Mouse (Mus musculus) stomach, embryonic 16.5 days (tissue): ENCODE data around the gene Elovl6. TPM values are rescaled to one million over a fixed set of nuclear protein-coding genes. Genes with fewer than 3 reads are reported as not detected.
A peak's percentile ranks its signal among the peaks of the same experiment; 100 is the strongest.

Experiments used
- ATAC-seq: fragments of 200-750 bp; cut with Nextera tagmentation; 2 replicates; pipeline ENCODE4 v1.8.0; 2017; ENCODE audit warnings: moderate number of reproducible peaks, moderate TSS enrichment; ENCODE audit not compliant: insufficient read depth, low FRiP score
- H3K27ac ChIP-seq: fragments of 300-500 bp; sonication (generic); 2 replicates; pipeline ENCODE4 v1.5.1; 2014; ENCODE audit warnings: low read length
- H3K27me3 ChIP-seq: fragments of 300-500 bp; sonication (generic); 2 replicates; pipeline ENCODE4 v1.6.1; 2014; ENCODE audit warnings: low read length, control low read depth, mixed read lengths; ENCODE audit not compliant: control insufficient read depth, insufficient read depth
- H3K36me3 ChIP-seq: fragments of 300-500 bp; sonication (generic); 2 replicates; pipeline ENCODE4 v1.6.1; 2014; ENCODE audit warnings: low read length; ENCODE audit not compliant: control insufficient read depth, insufficient read depth
- H3K4me1 ChIP-seq: fragments of 300-500 bp; sonication (generic); 2 replicates; pipeline ENCODE4 v1.6.1; 2014; ENCODE audit warnings: low read length, control low read depth, mixed read lengths; ENCODE audit not compliant: control insufficient read depth, insufficient read depth
- H3K4me2 ChIP-seq: fragments of 300-500 bp; sonication (generic); 2 replicates; pipeline ENCODE4 v1.6.1; 2014; ENCODE audit warnings: low read depth, low read length, mixed read lengths
- H3K4me3 ChIP-seq: fragments of 300-500 bp; sonication (generic); replicated peaks from 2 replicates; pipeline ENCODE4 v1.5.1; 2014; ENCODE audit warnings: mild to moderate bottlenecking, low read length
- H3K9ac ChIP-seq: fragments of 300-500 bp; sonication (generic); 2 replicates; pipeline ENCODE4 v1.6.1; 2014; ENCODE audit warnings: low read length
- H3K9me3 ChIP-seq: fragments of 300-500 bp; sonication (generic); replicated peaks from 2 replicates; pipeline ENCODE4 v1.6.1; 2016; ENCODE audit warnings: low read length, control low read depth; ENCODE audit not compliant: control insufficient read depth
- WGBS: fragments of 180-500 bp; shearing (Covaris S2); extraction: QIAGEN DNeasy Blood & Tissue Kit; methylation state at CpG from one replicate; pipeline ENCODE4 v1.1.7; 2014; 5-methylcytosine and 5-hydroxymethylcytosine counted together
- polyA plus RNA-seq: library from polyadenylated mRNA; unstranded; fragments of >200 nt; fragmentation: Nextera tagmentation; extraction: Ambion mirVana; gene quantifications from 2 replicates; pipeline ENCODE4 v1.2.1, GENCODE M21; 2015

Elovl6 gene
- polyA plus RNA-seq, 1 experiment from 2014 or later, result 27.5 TPM

DNA sequence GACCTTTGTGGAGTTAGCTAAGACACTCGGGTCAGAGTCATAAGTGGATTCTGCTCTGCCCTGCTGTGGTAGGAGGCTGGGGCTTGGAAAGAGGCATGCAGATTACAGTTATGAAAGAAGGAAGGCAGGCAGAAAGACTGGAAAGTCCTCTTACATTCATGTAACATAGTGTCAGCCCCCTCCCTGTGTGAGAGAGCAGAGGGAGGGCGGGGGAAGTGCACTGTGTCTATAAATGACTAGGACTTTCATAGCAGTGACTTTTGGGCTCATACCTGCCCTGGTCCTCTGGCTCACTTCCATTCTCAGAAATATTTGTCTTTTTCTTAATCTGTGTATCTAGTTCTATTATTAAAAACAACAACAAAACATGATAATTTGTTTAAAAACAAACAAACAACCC is 33.9 kb downstream of the Elovl6 start:
- ATAC-seq, result 0 out of 2 replicates have a peak, but pooled peaks have one; percentile 43
- peak overlapping the region; percentile 36; the same call in 1 of the 2 replicates for H3K27ac ChIP-seq

GRCm38 (mm10) chr3:129566876-129567275 is 34.7 kb downstream of the Elovl6 start:
- Histone ChIP-seq H3K4me1 (peaks cover 19% of the 10 kb centered on the region), H3K36me3 (no peaks in the 10 kb centered on the region), H3K4me2 (no peak overlapping the region), H3K27ac (0 out of 2 replicates have a peak overlapping the region, but pooled peaks have one; percentile 19), H3K4me3 (no peak overlapping the region), H3K27me3 (no peaks in the 10 kb centered on the region), H3K9ac (no peak overlapping the region), H3K9me3 (no peaks in the 10 kb centered on the region; the same call in 1 of the 2 replicates)
- no peak for ATAC-seq
- 67% methylated on average over 5 of the region's 5 CpGs for WGBS

More for the DNA sequence above, 33.9 kb downstream of the Elovl6 start:
- no peak overlapping the region for H3K4me3 ChIP-seq
- no peak overlapping the region for H3K9ac ChIP-seq
- H3K9me3 ChIP-seq, result no peaks in the 10 kb centered on the region; the same call in 1 of the 2 replicates
- no peak overlapping the region for H3K4me2 ChIP-seq
- H3K4me1 ChIP-seq, result peaks cover 19% of the 10 kb centered on the region
- WGBS, result 81% methylated on average over 2 of the region's 2 CpGs
- H3K27me3 ChIP-seq, result no peaks in the 10 kb centered on the region
- no peaks in the 10 kb centered on the region for H3K36me3 ChIP-seq

- no peaks in the 10 kb centered on the region for H3K36me3 ChIP-seq
- peak overlapping the region; percentile 69 for H3K27ac ChIP-seq
- no peak overlapping the region for H3K4me2 ChIP-seq
- H3K9me3 ChIP-seq, result no peaks in the 10 kb centered on the region; the same call in 1 of the 2 replicates
- no peak for ATAC-seq
- 36% methylated on average over 7 of the region's 7 CpGs for WGBS
- no peak overlapping the region for H3K9ac ChIP-seq
- H3K27me3 ChIP-seq, result no peaks in the 10 kb centered on the region
- no peak overlapping the region for H3K4me3 ChIP-seq
- peaks cover 26% of the 10 kb centered on the region for H3K4me1 ChIP-seq
Observed at GRCm38 (mm10) chr3:129568506-129568905, 36.4 kb downstream of the Elovl6 start.

DNA sequence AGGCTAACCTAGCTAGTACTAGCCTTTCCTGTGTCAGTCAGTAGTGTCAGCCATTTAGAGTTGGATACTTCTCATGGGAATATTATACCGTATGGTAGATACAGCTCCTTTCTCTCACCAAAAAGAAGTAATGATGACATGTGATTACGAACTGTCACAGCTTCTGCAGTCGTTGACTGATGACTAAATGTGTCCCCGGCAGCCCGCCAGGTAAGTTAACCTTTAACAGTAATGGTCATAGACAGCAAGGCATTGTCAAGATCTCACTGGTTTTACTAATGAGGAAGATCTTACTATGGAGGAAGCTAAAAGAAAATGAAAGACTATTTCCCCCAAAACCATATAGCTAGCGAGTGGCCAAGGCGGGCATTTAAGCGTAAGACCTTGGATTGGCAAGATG is 38.8 kb downstream of the Elovl6 start:
- H3K27ac ChIP-seq, result no peak overlapping the region
- 86% methylated on average over 8 of the region's 8 CpGs for WGBS
- no peak overlapping the region for H3K4me3 ChIP-seq
- peaks cover under 1% of the 10 kb centered on the region; the same call in 1 of the 2 replicates for H3K9me3 ChIP-seq
- H3K36me3 ChIP-seq, result no peaks in the 10 kb centered on the region
- H3K4me1 ChIP-seq, result peaks cover 20% of the 10 kb centered on the region
- ATAC-seq, result no peak
- no peaks in the 10 kb centered on the region for H3K27me3 ChIP-seq
- no peak overlapping the region for H3K9ac ChIP-seq
- no peak overlapping the region for H3K4me2 ChIP-seq

- H3K27ac ChIP-seq, result no peak overlapping the region
- no peaks in the 10 kb centered on the region for H3K27me3 ChIP-seq
- 0 out of 2 replicates have a peak, but pooled peaks cover 3% of the 10 kb centered on the region for H3K36me3 ChIP-seq
- no peak overlapping the region for H3K4me3 ChIP-seq
- no peak overlapping the region for H3K4me2 ChIP-seq
- peaks cover 14% of the 10 kb centered on the region for H3K4me1 ChIP-seq
- H3K9me3 ChIP-seq, result peaks cover 7% of the 10 kb centered on the region; the same call in 1 of the 2 replicates
- 85% methylated on average over 5 of the region's 5 CpGs for WGBS
- no peak for ATAC-seq
- no peak overlapping the region for H3K9ac ChIP-seq
Observed at GRCm38 (mm10) chr3:129571642-129572041, 39.5 kb downstream of the Elovl6 start.

DNA sequence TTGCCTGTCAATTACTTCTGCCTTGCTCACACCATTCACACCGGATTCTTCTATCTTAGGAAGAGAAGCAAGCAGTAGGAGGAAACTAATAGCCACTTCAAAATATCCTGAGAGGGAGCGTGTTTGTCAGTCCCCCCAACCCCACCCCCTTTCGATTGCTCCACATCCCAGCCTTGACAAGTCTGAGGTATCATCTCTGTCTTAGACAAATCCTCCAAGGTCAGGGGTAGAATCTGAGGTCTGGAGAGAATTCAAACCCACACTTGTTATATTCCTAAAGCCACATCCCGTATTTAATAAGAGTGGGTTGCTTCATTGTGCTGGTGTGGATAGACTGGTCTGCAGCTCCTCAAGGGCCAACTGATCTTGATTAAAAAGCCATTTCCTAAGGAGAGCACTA is 40.8 kb downstream of the Elovl6 start:
- Histone ChIP-seq H3K27ac (no peak overlapping the region), H3K4me1 (peaks cover 12% of the 10 kb centered on the region; the same call in 1 of the 2 replicates), H3K4me2 (no peak overlapping the region), H3K9ac (no peak overlapping the region), H3K4me3 (no peak overlapping the region), H3K36me3 (0 out of 2 replicates have a peak, but pooled peaks cover 3% of the 10 kb centered on the region), H3K27me3 (no peaks in the 10 kb centered on the region), H3K9me3 (peaks cover 8% of the 10 kb centered on the region; the same call in 1 of the 2 replicates)
- no peak for ATAC-seq
- 75% methylated on average over 4 of the region's 4 CpGs for WGBS

GRCm38 (mm10) chr3:129573609-129574008 is 41.5 kb downstream of the Elovl6 start:
- Histone ChIP-seq H3K4me3 (no peak overlapping the region), H3K9me3 (peaks cover 8% of the 10 kb centered on the region; the same call in 1 of the 2 replicates), H3K4me1 (peaks cover 9% of the 10 kb centered on the region; the same call in 1 of the 2 replicates), H3K36me3 (0 out of 2 replicates have a peak, but pooled peaks cover 3% of the 10 kb centered on the region), H3K27me3 (no peaks in the 10 kb centered on the region), H3K4me2 (no peak overlapping the region), H3K27ac (no peak overlapping the region), H3K9ac (no peak overlapping the region)
- ATAC-seq, result no peak
- 85% methylated on average over 4 of the region's 4 CpGs for WGBS

DNA sequence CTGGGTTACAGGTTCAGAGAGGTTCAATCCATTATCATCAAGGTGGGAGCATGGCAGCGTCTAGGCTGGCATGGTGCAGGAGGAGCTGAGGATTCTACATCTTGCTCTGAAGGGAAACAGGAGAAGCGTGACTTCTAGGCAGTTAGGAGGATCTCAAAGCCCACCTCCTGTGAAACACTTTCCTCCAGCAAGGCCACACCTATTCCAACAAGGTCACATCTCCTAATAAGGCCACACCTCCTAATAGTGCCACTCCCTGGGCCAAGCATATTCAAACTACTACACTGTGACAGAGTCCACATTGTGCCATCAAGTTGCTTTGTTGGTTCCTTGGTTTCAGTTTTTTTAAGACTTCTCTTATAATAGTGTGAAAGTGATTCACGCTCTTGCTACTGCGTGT is 42.9 kb downstream of the Elovl6 start:
- H3K9ac ChIP-seq, result no peak overlapping the region
- H3K4me2 ChIP-seq, result no peak overlapping the region
- no peak for ATAC-seq
- H3K27ac ChIP-seq, result no peak overlapping the region
- H3K36me3 ChIP-seq, result 0 out of 2 replicates have a peak, but pooled peaks cover 3% of the 10 kb centered on the region
- peaks cover 8% of the 10 kb centered on the region; the same call in 1 of the 2 replicates for H3K9me3 ChIP-seq
- peaks cover 9% of the 10 kb centered on the region; the same call in 1 of the 2 replicates for H3K4me1 ChIP-seq
- H3K27me3 ChIP-seq, result no peaks in the 10 kb centered on the region
- WGBS, result 91% methylated on average over 4 of the region's 4 CpGs
- H3K4me3 ChIP-seq, result no peak overlapping the region

DNA sequence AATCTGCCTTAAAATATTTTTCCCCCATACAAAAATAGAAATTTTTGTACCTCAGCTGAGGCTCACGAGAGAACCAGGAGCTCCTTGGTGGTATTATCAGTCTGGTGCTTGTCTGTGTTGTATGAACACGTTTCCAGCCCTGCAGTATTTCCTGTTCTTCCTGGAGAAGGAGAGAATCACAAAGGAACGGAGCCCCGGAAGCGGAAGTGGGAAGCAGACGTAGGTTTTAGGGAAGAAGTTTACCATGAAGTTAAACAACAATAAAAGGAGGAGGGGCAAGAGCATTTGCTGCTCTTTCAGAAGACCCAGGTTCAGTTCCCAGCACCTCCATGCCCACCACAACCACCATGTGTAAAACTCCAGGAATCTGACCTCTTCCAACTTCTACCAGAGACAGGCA is 44.4 kb downstream of the Elovl6 start:
- 0 out of 2 replicates have a peak, but pooled peaks cover 3% of the 10 kb centered on the region for H3K36me3 ChIP-seq
- peaks cover 9% of the 10 kb centered on the region; the same call in 1 of the 2 replicates for H3K4me1 ChIP-seq
- H3K27ac ChIP-seq, result no peak overlapping the region
- H3K9ac ChIP-seq, result no peak overlapping the region
- H3K4me2 ChIP-seq, result no peak overlapping the region
- H3K9me3 ChIP-seq, result peaks cover 8% of the 10 kb centered on the region; the same call in 1 of the 2 replicates
- no peaks in the 10 kb centered on the region for H3K27me3 ChIP-seq
- no peak overlapping the region for H3K4me3 ChIP-seq
- 89% methylated on average over 6 of the region's 6 CpGs for WGBS
- no peak for ATAC-seq
